Mouse (Mus musculus) embryonic stem cell, embryonic (primary cell): Measurements from ENCODE around the gene St3gal4.

ENCODE experiments used
- CTCF ChIA-PET, 4 experiments: fragments of 300-600 bp in 2 of 4; fragments of 350-600 bp in 2 of 4; sonication (Branson Sonifier 250); formaldehyde crosslinking; loops; one replicate each; lab custom pipeline; 2022; ENCODE audit warnings: inconsistent platforms in 2 of 4; lab: Charles Lee
- POLR2A ChIA-PET, 4 experiments: fragments of 300-600 bp in 2 of 4; fragments of 350-600 bp in 2 of 4; sonication (Branson Sonifier 250); formaldehyde crosslinking; loops; one replicate each; lab custom pipeline; 2022; ENCODE audit warnings: antibody characterized with exemption in 4 of 4, inconsistent platforms in 1 of 4; lab: Charles Lee

The St3gal4 gene

GRCm38 (mm10) chr9:35095726-35096125 is 23.3 kb downstream of the St3gal4 start:
- ChIA-PET POLR2A (no interaction called here), CTCF (no interaction called here)

- CTCF ChIA-PET, result no interaction called here
- POLR2A ChIA-PET, result interaction anchor here in 1 of 4 experiments (0.5 to 0.6 kb wide), 2 partner anchors 10 to 23 kb away, joined by 3 to 4 read pairs; no protein-coding TSS in a partner anchor
Observed at GRCm38 (mm10) chr9:35093350-35093749, 25.7 kb downstream of the St3gal4 start.

- CTCF ChIA-PET, result no interaction called here
- POLR2A ChIA-PET, result interaction anchor here in 1 of 4 experiments (0.5 kb wide), 1 partner anchor 11 kb away, joined by 3 read pairs; no protein-coding TSS in a partner anchor
Observed at GRCm38 (mm10) chr9:35092904-35093303, 26.2 kb downstream of the St3gal4 start.

GRCm38 (mm10) chr9:35061446-35061845 is 57.6 kb downstream of the St3gal4 start:
- POLR2A ChIA-PET, result interaction anchor here in 2 of 4 experiments (0.8 to 1.1 kb wide), 3 partner anchors 50 to 56 kb away, joined by 3 to 4 read pairs (median 3); no protein-coding TSS in a partner anchor

GRCm38 (mm10) chr9:35059881-35060280 is 59.2 kb downstream of the St3gal4 start:
- ChIA-PET POLR2A (no interaction called here), CTCF (interaction anchor here in 1 of 4 experiments (0.6 kb wide), 1 partner anchor 75 kb away, joined by 4 read pairs; no protein-coding TSS in a partner anchor)

More at GRCm38 (mm10) chr9:35061446-35061845, 57.6 kb downstream of the St3gal4 start:
- CTCF ChIA-PET, result no interaction called here

- CTCF ChIA-PET, result no interaction called here
- POLR2A ChIA-PET, result interaction anchor here in 1 of 4 experiments (0.6 kb wide), 1 partner anchor 35 kb away, joined by 3 read pairs; no protein-coding TSS in a partner anchor
Observed at GRCm38 (mm10) chr9:35058596-35059354, 60.3 kb downstream of the St3gal4 start.

- ChIA-PET CTCF (no interaction called here), POLR2A (interaction anchor here in 1 of 4 experiments (0.6 kb wide), 1 partner anchor 36 kb away, joined by 3 read pairs; no protein-coding TSS in a partner anchor)
Observed at GRCm38 (mm10) chr9:35058186-35058585, 60.9 kb downstream of the St3gal4 start.

- POLR2A ChIA-PET, result interaction anchor here in 1 of 4 experiments (1.3 to 1.8 kb wide), 2 partner anchors 16 to 22 kb away, joined by 5 to 6 read pairs; no protein-coding TSS in a partner anchor
- CTCF ChIA-PET, result no interaction called here
Observed at GRCm38 (mm10) chr9:35057631-35058030, 61.4 kb downstream of the St3gal4 start.

GRCm38 (mm10) chr9:35056611-35057010 is 62.5 kb downstream of the St3gal4 start:
- CTCF ChIA-PET, result no interaction called here
- POLR2A ChIA-PET, result interaction anchor here in 1 of 4 experiments (0.6 to 1.8 kb wide), 5 partner anchors 11 to 128 kb away, joined by 3 to 6 read pairs (median 3); no protein-coding TSS in a partner anchor

- POLR2A ChIA-PET, result interaction anchor here in 1 of 4 experiments (0.6 to 1.8 kb wide), 4 partner anchors 10 to 129 kb away, joined by 3 to 6 read pairs (median 3); no protein-coding TSS in a partner anchor
- CTCF ChIA-PET, result interaction anchor here in 1 of 4 experiments (0.6 kb wide), 1 partner anchor 110 kb away, joined by 3 read pairs; no protein-coding TSS in a partner anchor
Observed at GRCm38 (mm10) chr9:35055528-35056330, 63.3 kb downstream of the St3gal4 start.

- ChIA-PET CTCF (interaction anchor here in 1 of 4 experiments (0.7 kb wide), 1 partner anchor 280 kb away, joined by 17 read pairs; no protein-coding TSS in a partner anchor), POLR2A (interaction anchor here in 2 of 4 experiments (0.7 to 2.4 kb wide), 4 partner anchors 10 to 63 kb away, joined by 3 to 6 read pairs (median 4); no protein-coding TSS in a partner anchor)
Observed at GRCm38 (mm10) chr9:35053669-35054068, 65.4 kb downstream of the St3gal4 start.

GRCm38 (mm10) chr9:35053081-35053480 is 66.0 kb downstream of the St3gal4 start:
- ChIA-PET POLR2A (interaction anchor here in 2 of 4 experiments (1.2 to 2.4 kb wide), 2 partner anchors 58 to 64 kb away, joined by 4 to 6 read pairs; no protein-coding TSS in a partner anchor), CTCF (no interaction called here)

- POLR2A ChIA-PET, result interaction anchor here in 2 of 4 experiments (1.2 to 2.4 kb wide), 3 partner anchors 58 to 95 kb away, joined by 4 to 6 read pairs (median 5); no protein-coding TSS in a partner anchor
- CTCF ChIA-PET, result no interaction called here
Observed at GRCm38 (mm10) chr9:35052671-35053070, 66.4 kb downstream of the St3gal4 start.

- ChIA-PET POLR2A (interaction anchor here in 1 of 4 experiments (0.6 to 1.6 kb wide), 4 partner anchors 10 to 96 kb away, joined by 3 to 5 read pairs (median 4); no protein-coding TSS in a partner anchor), CTCF (interaction anchor here in 2 of 4 experiments (0.6 to 0.9 kb wide), 2 partner anchors 41 to 473 kb away, joined by 3 to 5 read pairs; no protein-coding TSS in a partner anchor)
Observed at GRCm38 (mm10) chr9:35051666-35052065, 67.4 kb downstream of the St3gal4 start.

GRCm38 (mm10) chr9:35050701-35051454 is 68.2 kb downstream of the St3gal4 start:
- ChIA-PET POLR2A (interaction anchor here in 1 of 4 experiments (1.0 to 1.6 kb wide), 4 partner anchors 9 to 96 kb away, joined by 3 to 5 read pairs (median 4); no protein-coding TSS in a partner anchor), CTCF (interaction anchor here in 2 of 4 experiments (0.5 to 0.9 kb wide), 3 partner anchors 40 to 473 kb away, joined by 3 to 5 read pairs (median 3); no protein-coding TSS in a partner anchor)

- CTCF ChIA-PET, result no interaction called here
- POLR2A ChIA-PET, result interaction anchor here in 1 of 4 experiments (1.3 kb wide), 1 partner anchor 15 kb away, joined by 3 read pairs; no protein-coding TSS in a partner anchor
Observed at GRCm38 (mm10) chr9:35049891-35050527, 69.1 kb downstream of the St3gal4 start.

- ChIA-PET POLR2A (no interaction called here), CTCF (no interaction called here)
Observed at GRCm38 (mm10) chr9:35048449-35048848, 70.6 kb downstream of the St3gal4 start.
